Mouse (Mus musculus) embryo, embryonic 10 days (tissue): Measurements from ENCODE around the gene 4933411K16Rik.

Experiments
- DNase-seq: peaks from one replicate; pipeline ENCODE4 v3.0.0-alpha.2; 2015; ENCODE audit warnings: low spot score

Gene 4933411K16Rik

GRCm38 (mm10) chr19:42051948-42052347 lies at the start of gene 4933411K16Rik:
4933411K16Rik (plus strand) TSS chr19:42052248.
- no peak for DNase-seq

- no peak for DNase-seq
Observed at GRCm38 (mm10) chr19:42004258-42004657, 47.8 kb upstream of the 4933411K16Rik start.

- DNase-seq: no peak
Observed at GRCm38 (mm10) chr19:42005616-42006015, 46.4 kb upstream of the 4933411K16Rik start.

- no peak for DNase-seq
Observed at GRCm38 (mm10) chr19:42006568-42006967, 45.5 kb upstream of the 4933411K16Rik start.

- no peak for DNase-seq
Observed at GRCm38 (mm10) chr19:42008586-42008985, 43.5 kb upstream of the 4933411K16Rik start.

- no peak for DNase-seq
Observed at GRCm38 (mm10) chr19:42009067-42009466, 43.0 kb upstream of the 4933411K16Rik start.

- no peak for DNase-seq
Observed at GRCm38 (mm10) chr19:42010436-42010835, 41.6 kb upstream of the 4933411K16Rik start.

GRCm38 (mm10) chr19:42011123-42011522 lies 40.9 kb upstream of the 4933411K16Rik start:
- DNase-seq: no peak

GRCm38 (mm10) chr19:42014231-42014825 lies 37.7 kb upstream of the 4933411K16Rik start:
- no peak for DNase-seq

- no peak for DNase-seq
Observed at GRCm38 (mm10) chr19:42015001-42015400, 37.0 kb upstream of the 4933411K16Rik start.

GRCm38 (mm10) chr19:42016251-42016650 lies 35.8 kb upstream of the 4933411K16Rik start:
- no peak for DNase-seq

GRCm38 (mm10) chr19:42016840-42017239 lies 35.2 kb upstream of the 4933411K16Rik start:
- DNase-seq: no peak

GRCm38 (mm10) chr19:42017399-42018247 lies 34.4 kb upstream of the 4933411K16Rik start:
- peak; percentile 24 for DNase-seq

GRCm38 (mm10) chr19:42019011-42019522 lies 33.0 kb upstream of the 4933411K16Rik start:
- DNase-seq: peak; percentile 62

- no peak for DNase-seq
Observed at GRCm38 (mm10) chr19:42021681-42022541, 30.1 kb upstream of the 4933411K16Rik start.

- DNase-seq: no peak
Observed at GRCm38 (mm10) chr19:42022542-42022848, 29.6 kb upstream of the 4933411K16Rik start.

GRCm38 (mm10) chr19:42026158-42026557 lies 25.9 kb upstream of the 4933411K16Rik start:
- DNase-seq: peak; percentile 89

GRCm38 (mm10) chr19:42031112-42031511 lies 20.9 kb upstream of the 4933411K16Rik start:
- no peak for DNase-seq

GRCm38 (mm10) chr19:42033611-42034010 lies 18.4 kb upstream of the 4933411K16Rik start:
- DNase-seq: no peak

GRCm38 (mm10) chr19:42034146-42034775 lies 17.8 kb upstream of the 4933411K16Rik start:
- DNase-seq: no peak

- no peak for DNase-seq
Observed at GRCm38 (mm10) chr19:42034881-42035455, 17.1 kb upstream of the 4933411K16Rik start.
